Mouse (Mus musculus): ENCODE measurements around the gene Cers1. TPM values are rescaled to one million over a fixed set of nuclear protein-coding genes. Genes with fewer than 3 reads are reported as not detected.

The Cers1 gene
- total RNA-seq, 2 experiments from 2014 or later, result 23.1 to 24.4 TPM

DNA sequence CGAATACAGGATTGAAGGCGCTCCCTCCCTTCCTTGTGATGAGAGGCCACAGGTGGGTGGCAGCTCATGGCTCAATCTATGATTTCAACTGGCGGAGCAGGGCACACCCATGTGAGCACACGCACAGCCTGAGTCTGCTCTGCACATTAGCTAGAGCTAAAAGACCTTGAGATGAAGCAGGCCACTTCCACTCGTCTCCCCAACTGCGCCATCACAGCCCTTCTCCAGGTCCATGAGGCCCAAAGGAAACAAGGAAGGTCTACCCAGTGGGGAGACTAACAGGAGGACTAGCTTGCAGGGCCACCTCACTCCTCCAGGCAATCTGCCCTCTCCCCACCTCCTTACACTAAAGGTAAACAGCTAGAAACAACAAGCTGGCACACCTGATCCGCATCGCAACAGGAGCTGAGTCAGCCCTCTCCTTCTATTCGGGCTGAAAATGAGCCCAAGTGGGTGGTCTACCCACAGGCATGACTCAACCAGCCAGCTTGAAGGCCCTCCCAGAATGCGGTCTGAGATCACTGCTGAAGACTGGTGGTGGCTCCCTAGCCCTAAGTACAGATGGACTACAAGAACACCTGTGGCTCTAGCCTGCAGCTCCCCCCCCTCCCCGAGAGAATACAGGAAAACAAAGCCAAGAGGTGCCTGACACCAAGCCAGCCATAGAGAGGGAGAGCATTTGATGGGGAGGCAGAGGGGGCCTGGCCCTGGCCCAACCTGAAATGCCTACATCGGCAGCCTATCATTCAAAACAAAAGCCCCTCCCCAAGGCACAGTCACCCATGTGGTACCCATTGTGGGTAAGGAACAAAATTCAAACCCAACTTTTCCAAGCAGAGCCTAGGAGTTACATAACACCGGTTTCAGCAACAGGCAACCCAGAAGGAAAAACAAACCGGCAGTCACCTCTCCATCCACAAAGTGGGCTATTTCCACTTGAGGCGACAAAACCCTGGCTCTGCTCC lies 35.7 kb downstream of the Cers1 start:
- DNase-seq (ENCODE audit: low spot score in 2 of 2), result no peak

DNA sequence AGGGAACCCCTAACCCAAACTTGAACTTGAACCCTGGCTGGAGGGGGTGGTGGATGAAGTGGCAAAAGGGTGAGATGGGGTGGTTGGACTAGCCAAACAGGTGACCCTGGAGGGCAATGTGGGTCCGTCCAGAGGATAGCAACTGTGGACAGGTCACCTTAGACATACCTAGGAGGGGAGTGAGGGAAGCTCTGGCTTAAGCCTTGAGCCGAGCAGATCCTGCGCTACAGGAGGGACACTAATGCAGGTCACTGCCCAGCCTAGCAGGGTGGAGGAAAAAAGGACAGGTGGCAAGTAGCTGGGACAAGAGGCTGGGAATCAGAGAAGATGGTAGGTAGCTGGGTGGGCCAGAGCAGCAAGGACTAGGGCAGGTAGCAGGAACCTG lies 36.4 kb downstream of the Cers1 start:
- DNase-seq (ENCODE audit: low spot score in 2 of 2), result no peak

- DNase-seq (ENCODE audit: low spot score in 2 of 2), result no peak
Observed at GRCm38 (mm10) chr8:70352657-70353151, 37.1 kb downstream of the Cers1 start.

DNA sequence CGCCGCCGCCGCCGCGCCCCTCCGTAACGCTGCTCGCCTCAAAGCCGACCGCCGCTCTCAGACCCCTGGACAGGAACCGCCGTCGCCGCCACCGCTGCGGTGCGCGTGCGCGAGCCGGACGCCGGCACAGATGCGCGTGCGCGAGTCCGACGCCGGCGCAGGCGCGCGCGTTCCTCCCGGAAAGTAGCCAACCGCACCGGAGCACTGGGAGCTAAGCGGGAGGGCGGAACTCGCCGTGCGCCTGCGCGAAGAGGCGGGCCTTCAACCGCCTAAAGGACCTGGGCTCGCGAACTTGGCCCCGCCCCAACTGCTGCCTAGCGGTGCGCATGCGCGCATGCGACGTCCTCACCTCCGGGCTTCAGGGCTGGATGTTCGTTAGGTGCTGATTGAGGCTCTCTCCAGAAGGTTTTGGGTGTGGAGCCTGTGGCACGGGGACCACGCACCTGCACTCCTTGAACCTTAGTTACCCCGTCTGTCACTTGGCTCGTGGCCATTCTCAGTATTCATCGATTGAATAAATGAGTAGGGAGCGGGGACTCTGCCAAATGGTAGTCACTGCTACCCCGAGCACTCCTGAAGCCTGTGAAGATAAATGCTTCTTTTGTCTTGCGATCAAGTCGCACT lies 37.7 kb downstream of the Cers1 start, which contains the start of gene Upf1:
TSS of gene Upf1 (minus strand) at position 85 of the 624 bp plus-strand sequence.
- peak; percentile 100 for DNase-seq (ENCODE audit: low spot score in 2 of 2)

GRCm38 (mm10) chr8:70354004-70354403 lies 38.4 kb downstream of the Cers1 start:
- no peak for DNase-seq (ENCODE audit: low spot score in 2 of 2)

DNA sequence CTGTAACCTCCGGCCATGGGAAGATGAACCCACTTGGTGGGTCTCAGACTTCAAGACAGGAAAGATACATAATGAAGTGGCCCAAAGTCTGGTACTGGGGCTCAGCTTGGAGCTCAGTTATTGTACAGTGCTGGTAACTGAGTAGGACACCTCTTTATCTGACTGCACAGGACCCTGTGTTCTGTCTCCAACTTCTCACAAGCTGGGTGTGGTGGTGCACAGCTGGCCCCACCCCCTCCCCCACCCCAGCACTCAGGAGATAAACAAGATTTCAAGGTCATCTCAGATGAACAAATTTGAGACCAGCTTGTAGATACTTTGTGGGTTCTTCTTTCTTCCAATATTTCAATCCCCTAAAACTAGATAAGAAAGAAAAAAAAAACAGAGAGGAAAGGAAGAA lies 40.5 kb downstream of the Cers1 start:
- DNase-seq (ENCODE audit: low spot score in 2 of 2), result no peak

DNA sequence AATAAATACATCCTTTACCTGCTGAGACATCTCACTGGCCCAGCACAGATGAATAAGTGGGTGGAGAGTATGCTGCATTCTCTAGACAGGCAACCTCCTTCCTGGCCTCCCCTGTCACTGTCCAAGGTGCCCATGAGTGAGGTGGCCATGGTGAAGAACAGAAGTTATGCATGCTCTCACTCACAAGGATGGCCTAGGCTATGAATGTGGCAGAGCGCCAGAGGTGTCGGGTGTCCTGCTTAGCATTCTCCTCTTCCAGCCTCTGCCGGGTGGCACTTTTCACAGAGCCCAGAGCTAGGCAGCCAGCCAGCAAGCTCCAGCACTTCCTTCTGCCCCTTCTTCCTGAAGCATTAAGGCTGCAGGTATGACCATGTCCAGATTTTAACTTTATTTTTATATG lies 43.8 kb downstream of the Cers1 start:
- peak in 1 of 2 experiments; percentile 74 for DNase-seq (ENCODE audit: low spot score in 2 of 2)

DNA sequence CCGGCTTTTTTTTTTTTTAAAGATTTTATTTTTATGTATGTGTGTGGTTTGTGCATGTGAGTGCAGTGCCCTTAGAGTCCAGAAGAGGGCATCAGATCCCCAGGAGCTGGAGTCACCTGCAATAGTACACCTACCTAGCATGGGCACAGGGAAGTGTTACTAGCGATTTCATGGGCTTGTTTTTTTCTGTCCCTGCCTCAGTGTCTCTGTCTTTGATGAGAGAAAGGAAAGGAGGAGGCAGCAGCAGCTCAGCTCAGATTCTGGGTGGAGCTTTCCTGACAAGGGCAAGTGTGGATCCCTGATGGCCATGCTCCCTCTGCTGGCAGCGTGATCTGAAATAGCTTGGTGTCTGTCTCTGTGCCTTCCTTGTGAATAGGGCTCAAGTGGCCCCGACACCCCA lies 45.2 kb downstream of the Cers1 start:
- no peak for DNase-seq (ENCODE audit: low spot score in 2 of 2)

DNA sequence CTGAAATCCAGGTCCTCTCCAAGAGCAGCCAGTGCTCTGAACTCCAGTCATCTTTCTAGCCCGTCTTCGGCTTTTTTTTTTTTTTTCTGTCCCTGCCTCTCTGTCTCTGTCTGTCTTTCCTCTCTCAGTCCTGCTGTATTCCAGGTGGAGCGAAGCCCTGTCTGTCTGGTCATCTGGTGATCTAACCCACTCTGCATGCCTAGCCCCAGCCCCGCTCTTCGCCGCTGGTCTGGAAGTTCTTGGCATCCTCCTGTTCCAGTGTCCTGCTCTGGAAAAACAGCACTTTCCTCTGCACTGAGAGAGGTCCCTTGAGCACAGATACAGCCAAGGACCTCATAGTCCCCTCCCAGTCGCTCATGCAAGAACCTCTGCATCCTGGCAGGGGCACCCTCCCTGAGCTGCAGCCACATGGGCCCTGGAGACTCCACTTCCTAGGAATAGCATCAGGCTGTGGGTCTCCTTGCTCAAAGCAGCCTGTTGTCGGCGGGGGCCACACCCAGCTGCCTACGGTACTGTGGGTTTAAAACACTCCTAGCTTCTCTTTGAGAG lies 46.0 kb downstream of the Cers1 start:
- DNase-seq (ENCODE audit: low spot score in 2 of 2), result no peak

GRCm38 (mm10) chr8:70364066-70364465 lies 48.5 kb downstream of the Cers1 start:
- DNase-seq (ENCODE audit: low spot score in 2 of 2), result no peak

GRCm38 (mm10) chr8:70366588-70366987 lies 51.0 kb downstream of the Cers1 start:
- no peak for DNase-seq (ENCODE audit: low spot score in 2 of 2)

DNA sequence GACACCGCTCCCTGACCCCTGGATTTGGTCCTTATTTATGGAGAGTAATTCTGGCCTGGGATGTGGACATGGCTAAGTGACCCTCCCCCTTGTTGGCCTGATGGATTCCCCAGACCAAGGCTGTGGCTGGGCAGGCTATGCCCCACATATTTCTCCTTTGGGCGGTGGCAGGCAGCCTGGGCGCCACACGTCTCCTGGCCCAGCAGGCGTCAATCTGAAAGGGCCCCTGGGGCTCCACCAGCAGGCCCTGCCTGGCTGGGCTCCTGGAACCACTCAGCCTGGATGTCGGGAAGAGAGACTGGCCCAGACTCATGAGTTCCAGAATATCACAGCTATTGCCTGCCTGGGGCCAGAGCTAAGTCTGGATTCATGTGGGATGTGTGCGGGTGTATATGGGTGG lies 54.9 kb downstream of the Cers1 start:
- no peak for DNase-seq (ENCODE audit: low spot score in 2 of 2)

DNA sequence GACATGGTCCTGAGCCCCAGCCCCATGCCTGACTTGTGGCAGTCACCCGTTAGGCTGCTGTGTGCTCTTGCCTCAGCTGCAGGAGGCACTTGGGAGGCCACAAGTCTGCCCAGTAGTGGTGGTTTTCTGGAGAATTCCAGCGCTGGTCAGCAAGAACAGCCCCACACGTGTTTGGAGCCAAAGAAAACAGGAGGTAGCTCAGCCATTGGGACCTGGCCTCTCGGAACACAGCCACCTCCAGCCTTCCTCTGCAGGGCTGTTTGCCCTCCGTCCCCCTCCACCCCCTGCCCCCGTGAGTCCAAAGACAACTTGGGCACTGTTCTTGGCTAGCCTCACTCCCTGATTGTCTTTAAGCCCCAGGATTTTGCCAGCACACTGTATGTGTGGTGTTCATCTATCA lies 56.4 kb downstream of the Cers1 start:
- DNase-seq (ENCODE audit: low spot score in 2 of 2), result no peak

GRCm38 (mm10) chr8:70373397-70374317 lies 58.1 kb downstream of the Cers1 start, which contains the start of gene Comp:
Gene Comp, plus strand, starts transcription at chr8:70373558.
- no peak for DNase-seq (ENCODE audit: low spot score in 2 of 2)

GRCm38 (mm10) chr8:70374318-70374927 lies 58.8 kb downstream of the Cers1 start:
- DNase-seq (ENCODE audit: low spot score in 2 of 2), result peak; percentile 71 to 75

- DNase-seq (ENCODE audit: low spot score in 2 of 2), result no peak
Observed at GRCm38 (mm10) chr8:70375212-70375859, 59.8 kb downstream of the Cers1 start.

GRCm38 (mm10) chr8:70376275-70376741 lies 60.7 kb downstream of the Cers1 start:
- DNase-seq (ENCODE audit: low spot score in 2 of 2), result no peak

- DNase-seq (ENCODE audit: low spot score in 2 of 2), result no peak
Observed at GRCm38 (mm10) chr8:70377049-70377448, 61.5 kb downstream of the Cers1 start.

GRCm38 (mm10) chr8:70380069-70380468 lies 64.5 kb downstream of the Cers1 start:
- DNase-seq (ENCODE audit: low spot score in 2 of 2), result no peak
